Mouse (Mus musculus): ENCODE results near the gene Coro1b. TPM values are rescaled to one million over a fixed set of nuclear protein-coding genes. Genes with fewer than 3 reads are reported as not detected.

Coro1b gene
- total and polyA plus RNA-seq, 3 experiments, result 179 to 265 (median 194) TPM

DNA sequence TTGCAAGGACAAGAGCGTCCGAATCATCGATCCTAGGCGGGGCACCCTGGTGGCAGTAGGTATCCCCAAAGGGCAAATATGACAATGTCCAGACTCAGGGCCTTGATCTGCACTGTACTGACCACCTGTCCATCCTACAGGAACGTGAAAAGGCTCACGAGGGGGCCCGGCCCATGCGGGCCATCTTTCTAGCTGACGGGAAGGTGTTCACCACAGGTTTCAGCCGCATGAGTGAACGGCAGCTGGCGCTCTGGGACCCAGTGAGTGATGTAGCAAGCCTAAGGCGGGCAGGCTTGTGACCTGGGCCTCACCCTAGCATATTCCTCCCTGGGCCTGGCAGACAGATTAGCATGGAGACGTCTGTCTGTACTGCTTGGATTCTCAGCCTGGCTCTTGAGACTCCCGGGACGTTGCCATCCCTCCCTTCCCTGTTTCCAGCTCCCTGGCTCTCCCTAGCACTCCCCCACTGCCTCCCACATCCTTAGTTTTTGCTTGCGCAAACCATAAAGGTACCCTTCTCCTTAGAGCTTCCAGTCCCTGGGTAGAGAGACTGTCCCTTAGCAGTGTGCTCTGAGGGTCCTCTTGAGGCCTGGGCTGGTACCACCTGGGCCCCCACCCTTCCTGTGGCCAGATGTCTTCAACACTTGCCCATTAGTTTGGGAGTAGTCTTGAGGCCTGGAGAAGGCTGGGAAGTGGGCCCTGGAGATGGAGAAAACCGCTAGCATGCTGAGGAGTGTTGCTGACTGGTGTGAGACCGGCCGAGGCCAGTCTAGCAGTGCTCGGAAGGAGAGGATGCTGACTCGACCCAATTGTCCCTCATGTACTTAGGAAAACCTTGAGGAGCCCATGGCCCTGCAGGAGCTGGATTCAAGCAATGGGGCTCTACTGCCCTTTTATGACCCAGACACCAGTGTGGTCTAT is 2.4 kb downstream of the Coro1b start:
- H3K27ac ChIP-seq (ENCODE audit: insufficient read depth, low read depth), result peak overlapping the region; percentile 84
- no peak for TF ChIP-seq CHD1 (IDR thresholded peaks at IDR 0.05; ENCODE audit: low read depth, low read length)
- TF ChIP-seq PAX5 (IDR thresholded peaks at IDR 0.05; ENCODE audit: low read length), result no peak
- TF ChIP-seq JUN (IDR thresholded peaks at IDR 0.05; ENCODE audit: insufficient read depth, low read depth, low read length), result no peak
- TF ChIP-seq RAD21 (IDR thresholded peaks at IDR 0.05; ENCODE audit: low read depth, low read length), result peak; percentile 37
- peak; percentile 69; the same call in 1 of the 2 replicates for TF ChIP-seq MXI1 (IDR thresholded peaks at IDR 0.05; ENCODE audit: low read depth, low read length)
- TF ChIP-seq MYC (IDR thresholded peaks at IDR 0.05; ENCODE audit: low read depth, low read length), result peak; percentile 77
- no peak for TF ChIP-seq MEF2A (IDR thresholded peaks at IDR 0.05; ENCODE audit: borderline replicate concordance, low read depth, low read length)
- no peak for TF ChIP-seq MAZ (IDR thresholded peaks at IDR 0.05; ENCODE audit: low read depth, low read length)
- peak; percentile 42 for TF ChIP-seq SMC3 (IDR thresholded peaks at IDR 0.05; ENCODE audit: low read depth, low read length)
- peak in 1 of 2 experiments; percentile 54; a peak in 2 of 4 replicates for TF ChIP-seq CTCF (conservative IDR thresholded peaks at IDR 0.05 in 1 of 2, IDR thresholded peaks at IDR 0.05 in 1 of 2; ENCODE audit: low read depth in 2 of 2, low read length in 2 of 2)
- TF ChIP-seq USF2 (conservative IDR thresholded peaks at IDR 0.05; ENCODE audit: low read depth, low read length), result no peak
- TF ChIP-seq ZMIZ1 (IDR thresholded peaks at IDR 0.05; ENCODE audit: low read depth, low read length), result 0 out of 2 replicates have a peak, but pooled peaks have one; percentile 19
- TF ChIP-seq ETS1 (conservative IDR thresholded peaks at IDR 0.05; ENCODE audit: low read depth, low read length), result peak; percentile 51; the same call in 1 of the 2 replicates
- 0 out of 2 replicates have a peak, but pooled peaks have one; percentile 38 for TF ChIP-seq SIN3A (IDR thresholded peaks at IDR 0.05; ENCODE audit: low read length)
- TF ChIP-seq HCFC1 (IDR thresholded peaks at IDR 0.05; ENCODE audit: low read depth, low read length), result no peak
- TF ChIP-seq BHLHE40 (IDR thresholded peaks at IDR 0.05; ENCODE audit: low read depth, low read length), result peak; percentile 84
- peak; percentile 42; the same call in 1 of the 2 replicates for TF ChIP-seq TCF12 (IDR thresholded peaks at IDR 0.05; ENCODE audit: low read depth, low read length)
- H3K27me3 ChIP-seq (replicated peaks), result no peaks in the 10 kb centered on the region
- peaks cover 34 to 66% of the 10 kb centered on the region in 2 experiments for H3K4me1 ChIP-seq (ENCODE audit: control insufficient read depth in 1 of 2, insufficient read depth in 2 of 2)
- peaks cover 2% of the 10 kb centered on the region for H3K9me3 ChIP-seq (replicated peaks; ENCODE audit: low read length)
- peak overlapping the region; percentile 93 for H3K4me2 ChIP-seq (ENCODE audit: insufficient read depth, low read depth, poor library complexity, severe bottlenecking)
- peak overlapping the region; percentile 52 to 92 (median 77) for H3K4me3 ChIP-seq (replicated peaks in 1 of 3; ENCODE audit: low read depth in 2 of 3, low read length in 2 of 3, poor library complexity in 1 of 3)
- H3K9ac ChIP-seq (ENCODE audit: insufficient read depth, low read depth), result peak overlapping the region; percentile 96; the same call in 1 of the 2 replicates
- peaks cover 30 to 48% of the 10 kb centered on the region in 2 experiments for H3K36me3 ChIP-seq (replicated peaks in 1 of 2; ENCODE audit: control insufficient read depth in 1 of 2, insufficient read depth in 1 of 2, low read length in 1 of 2)
- peaks cover 26% of the 10 kb centered on the region for H3K79me2 ChIP-seq (replicated peaks; ENCODE audit: control insufficient read depth, extremely low read depth, insufficient read depth, poor library complexity, severe bottlenecking)
- DNase-seq (ENCODE audit: extremely low read depth), result peak; percentile 74
- dilution Hi-C loops (cut with MboI; ENCODE audit: extremely low pct_ligation_motif_present, extremely low pct_unique_long_range_greater_than_20kb, low sequenced_read_pairs) (no loop called here), in situ Hi-C loops (cut with MboI; ENCODE audit: low pct_ligation_motif_present, low pct_unique_long_range_greater_than_20kb, low sequenced_read_pairs) (no loop called here)

DNA sequence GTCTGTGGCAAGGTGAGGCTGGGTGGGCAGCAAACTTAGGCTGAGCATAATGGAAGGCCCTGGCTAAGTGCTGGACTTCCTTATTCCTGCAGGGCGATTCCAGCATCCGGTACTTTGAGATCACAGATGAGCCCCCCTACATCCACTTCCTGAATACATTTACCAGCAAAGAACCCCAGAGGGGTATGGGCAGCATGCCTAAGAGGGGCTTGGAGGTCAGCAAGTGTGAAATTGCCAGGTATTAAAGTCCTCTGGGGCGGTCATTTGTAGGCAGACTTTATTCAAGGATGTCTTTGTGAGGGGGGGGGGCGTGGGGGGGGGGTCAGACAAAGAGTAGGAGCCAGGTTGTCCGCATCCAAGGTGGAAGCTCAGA is 3.1 kb downstream of the Coro1b start:
- Histone ChIP-seq H3K36me3 (replicated peaks in 1 of 2; ENCODE audit: control insufficient read depth in 1 of 2, insufficient read depth in 1 of 2, low read length in 1 of 2) (peaks cover 34 to 55% of the 10 kb centered on the region in 2 experiments), H3K9ac (ENCODE audit: insufficient read depth, low read depth) (no peak overlapping the region), H3K27me3 (replicated peaks) (no peaks in the 10 kb centered on the region), H3K4me2 (ENCODE audit: insufficient read depth, low read depth, poor library complexity, severe bottlenecking) (no peak overlapping the region), H3K9me3 (replicated peaks; ENCODE audit: low read length) (no peaks in the 10 kb centered on the region), H3K4me3 (replicated peaks in 1 of 3; ENCODE audit: low read depth in 2 of 3, low read length in 2 of 3, poor library complexity in 1 of 3) (peak overlapping the region in 1 of 3 experiments; percentile 77), H3K79me2 (replicated peaks; ENCODE audit: control insufficient read depth, extremely low read depth, insufficient read depth, poor library complexity, severe bottlenecking) (peaks cover 32% of the 10 kb centered on the region), H3K4me1 (ENCODE audit: control insufficient read depth in 1 of 2, insufficient read depth in 2 of 2) (peaks cover 40 to 69% of the 10 kb centered on the region in 2 experiments), H3K27ac (ENCODE audit: insufficient read depth, low read depth) (no peak overlapping the region)
- TF ChIP-seq CTCF (conservative IDR thresholded peaks at IDR 0.05 in 1 of 2, IDR thresholded peaks at IDR 0.05 in 1 of 2; ENCODE audit: low read depth in 2 of 2, low read length in 2 of 2) (no peak), MAZ (IDR thresholded peaks at IDR 0.05; ENCODE audit: low read depth, low read length) (no peak)
- no peak for DNase-seq (ENCODE audit: extremely low read depth)
- dilution Hi-C loops (cut with MboI; ENCODE audit: extremely low pct_ligation_motif_present, extremely low pct_unique_long_range_greater_than_20kb, low sequenced_read_pairs), result no loop called here
- in situ Hi-C loops (cut with MboI; ENCODE audit: low pct_ligation_motif_present, low pct_unique_long_range_greater_than_20kb, low sequenced_read_pairs), result no loop called here
